Mouse (Mus musculus) left cerebral cortex, postnatal 4 days (tissue): ENCODE data around the gene Tbc1d8. TPM values are rescaled to one million over a fixed set of nuclear protein-coding genes. Genes with fewer than 3 reads are reported as not detected.

ENCODE experiments used
- DNase-seq: peaks from one replicate; pipeline ENCODE4 v3.0.0-alpha.2; 2022
- intact Hi-C: fragments of 180-260 bp; cut with DNase I; formaldehyde crosslinking; loops from one replicate; pipeline ENCODE4 v1.15.1; 2025
- total RNA-seq, 2 experiments: library from RNA; stranded (reverse); gene quantifications; 2 replicates each; pipeline ENCODE4 v1.2.3; 2021

Tbc1d8 gene
- total RNA-seq = 10 to 100 TPM; 21.0 to 21.1 TPM

DNA sequence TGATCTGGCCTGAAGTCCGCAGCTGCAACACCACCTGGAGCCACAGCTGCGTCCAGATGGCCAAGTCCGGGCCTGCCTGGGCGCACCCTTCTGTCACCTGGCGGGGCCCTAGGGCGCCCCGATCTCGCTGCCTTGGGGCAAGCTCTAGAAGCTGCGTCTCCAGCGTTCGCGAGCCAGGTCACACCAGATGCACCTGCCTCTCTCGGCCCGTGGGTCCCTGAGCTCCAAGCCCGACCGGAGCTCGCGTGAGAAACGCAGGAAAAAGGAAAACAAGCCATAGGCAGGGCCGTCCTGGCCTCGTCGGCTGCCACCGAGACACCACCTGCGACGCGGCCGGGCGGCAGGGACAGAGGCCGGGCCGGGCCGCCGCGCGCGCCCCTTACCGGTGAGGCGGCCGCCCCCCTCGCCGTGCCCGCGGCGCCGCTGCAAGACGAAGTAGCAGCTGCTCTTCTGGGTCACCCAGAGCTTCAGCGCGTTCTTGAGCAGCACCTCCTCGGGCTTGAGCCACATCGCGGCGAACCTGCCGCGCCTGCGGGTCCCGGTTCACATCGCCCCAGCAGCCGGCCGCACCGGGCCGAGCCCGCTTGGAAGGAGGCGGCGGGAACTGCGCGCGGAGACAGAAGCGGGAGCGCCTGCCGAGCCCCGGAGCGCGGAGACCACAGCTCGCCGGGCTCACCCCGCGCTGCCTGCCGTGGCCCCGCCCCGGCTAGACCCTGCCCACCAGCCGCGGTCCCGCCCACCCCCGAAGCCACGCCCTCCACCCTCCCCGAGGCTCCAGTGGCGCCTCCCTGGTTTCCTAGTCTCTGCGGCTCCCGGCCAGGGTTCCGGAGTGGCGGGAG lies at the start of gene Tbc1d8:
Tbc1d8 (minus strand) TSS at position 699 of the 839 bp plus-strand sequence.
- intact Hi-C loops = no loop called here
- DNase-seq = peak; percentile 92

DNA sequence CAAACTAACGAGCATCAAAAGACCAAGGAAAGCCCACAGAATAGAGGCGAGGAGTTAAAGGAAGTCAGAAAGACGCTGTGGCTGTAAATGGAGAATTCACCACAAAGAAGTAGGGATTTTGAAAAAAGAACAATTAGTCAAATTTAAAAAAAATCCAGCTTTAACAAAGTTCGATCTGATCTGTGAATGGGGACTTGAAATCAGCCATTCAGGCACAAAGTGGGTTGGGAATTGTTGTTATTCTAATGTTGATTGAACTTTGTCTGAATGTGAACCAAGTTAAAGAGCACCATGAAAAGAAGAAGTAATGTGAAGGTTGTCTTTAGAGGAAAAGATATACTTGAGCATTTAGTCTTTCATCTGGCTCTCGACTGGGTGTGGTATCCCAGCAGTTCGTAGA lies 49.8 kb upstream of the Tbc1d8 start:
- no peak for DNase-seq
- intact Hi-C loops = no loop called here

DNA sequence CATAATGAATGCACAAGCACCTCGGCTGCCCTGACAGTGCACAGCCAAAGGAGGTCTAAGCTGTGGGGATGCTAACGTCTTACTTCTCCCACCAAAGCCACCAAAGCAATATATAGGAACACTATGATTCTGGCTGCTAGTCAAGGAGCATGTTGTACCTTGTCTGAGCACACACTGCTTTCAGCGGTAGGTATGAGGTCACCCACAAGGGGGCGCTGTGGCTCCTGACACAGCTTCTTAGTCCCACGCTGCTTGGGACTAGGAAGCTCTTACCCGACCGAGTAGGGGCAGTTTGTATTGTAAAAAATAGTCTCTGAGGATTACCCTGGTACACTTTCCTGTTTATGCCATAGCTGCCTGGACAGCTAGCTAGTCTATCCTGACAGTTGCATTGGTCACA lies 48.9 kb upstream of the Tbc1d8 start:
- intact Hi-C loops = no loop called here
- peak; percentile 80 for DNase-seq

DNA sequence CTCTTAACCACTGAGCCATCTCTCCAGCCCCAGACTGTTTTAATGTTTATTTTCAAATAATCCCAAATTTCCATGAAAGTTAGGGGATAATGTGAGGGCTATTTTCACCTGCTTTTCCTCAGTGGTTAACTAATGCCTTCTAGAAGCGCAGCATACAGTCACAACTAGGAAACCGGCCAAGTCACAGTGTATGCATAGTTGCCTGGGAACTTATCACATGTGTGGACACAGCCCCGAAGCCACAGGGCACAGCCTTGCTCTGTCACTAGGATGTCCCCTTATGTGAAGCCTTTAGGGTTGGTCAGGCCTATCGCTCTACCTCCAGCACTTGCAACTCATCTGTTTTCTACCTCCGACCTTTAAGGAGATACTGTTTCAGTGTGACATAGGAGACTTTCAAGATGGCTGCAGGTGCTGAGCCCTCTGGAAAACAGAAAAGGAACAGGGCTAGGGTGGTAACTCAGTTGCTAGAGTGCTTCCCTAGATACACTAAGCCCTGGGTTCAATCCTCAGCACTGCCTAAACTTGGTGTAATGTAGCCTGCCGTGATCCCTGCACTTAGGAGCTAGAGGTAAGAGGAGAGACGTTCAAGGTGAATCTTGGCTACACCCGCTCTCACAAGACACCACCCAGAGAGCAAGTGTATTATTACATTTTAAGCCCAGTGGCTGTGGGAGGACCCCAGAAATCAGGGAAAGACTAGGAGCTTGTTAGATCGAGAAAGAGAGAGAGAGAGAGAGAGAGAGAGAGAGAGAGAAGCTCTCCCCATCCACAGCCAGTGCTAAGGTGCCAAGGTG lies 48.0 kb upstream of the Tbc1d8 start:
- no peak for DNase-seq
- intact Hi-C loops = no loop called here

DNA sequence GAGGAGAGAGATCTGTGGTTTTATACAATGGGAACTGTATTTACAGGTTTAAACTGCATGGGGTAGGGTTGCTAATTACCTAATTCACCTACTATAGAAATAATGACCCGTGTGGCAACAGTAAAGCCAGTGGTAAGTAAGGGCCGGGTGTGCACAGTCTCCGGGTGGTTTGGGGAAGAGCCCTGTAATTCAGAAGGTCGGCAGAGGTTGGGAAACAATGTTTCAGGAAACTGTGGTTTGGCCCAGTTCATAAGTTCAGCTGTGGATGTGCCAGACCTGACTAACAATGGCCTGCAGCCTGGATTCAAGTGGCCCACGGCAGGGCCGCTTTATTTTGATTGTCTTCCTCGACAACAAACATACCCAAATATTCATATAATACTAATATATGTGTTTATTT lies 47.2 kb upstream of the Tbc1d8 start:
- intact Hi-C loops = no loop called here
- DNase-seq = no peak

DNA sequence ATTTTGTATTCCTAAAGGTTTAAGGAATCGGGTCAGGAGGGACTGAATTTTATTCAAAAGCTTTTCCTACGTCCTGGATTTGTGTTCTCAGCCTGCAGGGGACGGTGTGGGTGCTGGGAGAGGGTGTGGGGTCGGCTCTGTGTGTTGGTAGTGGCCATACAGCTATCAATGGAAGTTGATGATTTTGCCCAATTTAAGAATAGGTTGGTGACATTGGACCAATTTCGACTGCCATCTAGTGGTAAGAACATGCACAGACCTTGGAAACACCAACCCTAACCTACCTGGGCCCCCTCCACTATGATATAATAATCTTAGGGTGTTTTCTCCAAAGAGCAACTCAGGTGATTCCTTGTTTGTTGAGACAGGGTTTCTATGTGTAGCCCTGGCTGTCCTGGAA lies 44.0 kb upstream of the Tbc1d8 start:
- DNase-seq = no peak
- intact Hi-C loops = loop anchor here (2.0 to 5.0 kb wide), 2 partner anchors 130 to 522 kb away; no protein-coding TSS in a partner anchor

DNA sequence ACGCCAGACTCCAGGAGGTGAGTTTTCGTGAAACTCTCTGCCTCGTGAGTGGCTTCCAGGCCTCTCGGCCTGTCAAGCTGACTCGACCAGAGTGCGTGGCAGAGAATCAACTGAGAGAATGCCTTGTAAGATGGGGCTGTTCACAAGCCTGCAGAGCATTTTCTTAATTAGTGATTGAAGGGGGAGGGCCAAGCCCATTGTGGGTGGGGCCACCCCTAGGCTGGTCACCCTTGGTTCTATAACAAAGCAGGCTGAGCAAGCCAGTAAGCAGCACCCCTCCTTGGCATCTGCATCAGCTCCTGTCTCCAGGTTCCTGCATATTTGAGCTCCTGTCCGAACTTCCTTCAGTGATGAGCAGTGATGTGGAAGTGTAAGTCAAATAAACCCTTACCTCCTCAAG lies 42.8 kb upstream of the Tbc1d8 start:
- DNase-seq = no peak
- intact Hi-C loops = loop anchor here (5.0 kb wide), 1 partner anchor 129 kb away; no protein-coding TSS in a partner anchor

- intact Hi-C loops = no loop called here
- DNase-seq = peak; percentile 29
Measured at GRCm38 (mm10) chr1:39515303-39515991, 36.9 kb upstream of the Tbc1d8 start.

- no peak for DNase-seq
- intact Hi-C loops = no loop called here
Measured at GRCm38 (mm10) chr1:39512183-39512582, 33.6 kb upstream of the Tbc1d8 start.

- DNase-seq = no peak
- intact Hi-C loops = no loop called here
Measured at GRCm38 (mm10) chr1:39511775-39512174, 33.2 kb upstream of the Tbc1d8 start.

GRCm38 (mm10) chr1:39505600-39505999 lies 27.0 kb upstream of the Tbc1d8 start:
- intact Hi-C loops = no loop called here

DNA sequence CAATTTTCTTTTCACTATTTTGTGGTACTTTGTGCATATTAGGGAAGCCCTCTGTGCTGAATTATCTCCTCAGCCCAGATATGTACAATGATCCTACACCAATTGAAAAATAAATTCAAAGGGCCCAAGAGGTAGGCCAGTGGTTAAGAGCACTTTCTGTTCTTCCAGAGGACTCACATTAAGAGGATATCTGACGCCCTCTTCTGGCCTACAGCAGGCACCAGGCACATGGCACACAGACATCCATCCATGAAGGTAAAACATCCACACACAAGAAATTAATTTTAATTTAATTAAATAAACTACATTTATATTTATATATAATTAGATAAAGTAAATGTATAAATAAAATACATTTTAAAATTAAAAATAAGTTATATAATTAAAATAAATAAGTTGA lies 25.7 kb upstream of the Tbc1d8 start:
- intact Hi-C loops = no loop called here
- DNase-seq = no peak

More at GRCm38 (mm10) chr1:39505600-39505999, 27.0 kb upstream of the Tbc1d8 start:
- no peak for DNase-seq

GRCm38 (mm10) chr1:39502817-39503633 lies 24.5 kb upstream of the Tbc1d8 start:
- peak; percentile 13 for DNase-seq
- intact Hi-C loops = no loop called here

- intact Hi-C loops = no loop called here
- no peak for DNase-seq
Measured at GRCm38 (mm10) chr1:39499485-39499941, 21.0 kb upstream of the Tbc1d8 start.

GRCm38 (mm10) chr1:39497748-39498147 lies 19.2 kb upstream of the Tbc1d8 start:
- intact Hi-C loops = no loop called here

DNA sequence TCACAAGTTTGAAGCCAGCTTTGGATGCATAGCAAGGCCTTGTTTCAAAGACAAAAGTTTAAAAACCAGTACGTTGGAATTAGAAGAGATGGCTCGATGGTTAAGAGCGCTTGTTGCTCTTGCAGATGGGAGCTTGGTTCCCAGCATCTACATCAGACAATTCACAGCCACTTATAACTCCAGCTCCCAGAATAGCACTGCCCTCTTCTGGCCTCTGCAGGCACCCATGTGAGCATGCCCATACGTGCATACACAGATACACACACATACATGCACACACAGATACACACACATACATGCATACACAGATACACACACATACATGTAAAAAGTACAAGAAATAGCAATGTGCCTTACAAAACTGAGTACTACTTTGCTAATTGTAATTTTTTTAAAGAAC lies 18.4 kb upstream of the Tbc1d8 start:
- intact Hi-C loops = no loop called here
- DNase-seq = no peak

More at GRCm38 (mm10) chr1:39497748-39498147, 19.2 kb upstream of the Tbc1d8 start:
- DNase-seq = no peak

DNA sequence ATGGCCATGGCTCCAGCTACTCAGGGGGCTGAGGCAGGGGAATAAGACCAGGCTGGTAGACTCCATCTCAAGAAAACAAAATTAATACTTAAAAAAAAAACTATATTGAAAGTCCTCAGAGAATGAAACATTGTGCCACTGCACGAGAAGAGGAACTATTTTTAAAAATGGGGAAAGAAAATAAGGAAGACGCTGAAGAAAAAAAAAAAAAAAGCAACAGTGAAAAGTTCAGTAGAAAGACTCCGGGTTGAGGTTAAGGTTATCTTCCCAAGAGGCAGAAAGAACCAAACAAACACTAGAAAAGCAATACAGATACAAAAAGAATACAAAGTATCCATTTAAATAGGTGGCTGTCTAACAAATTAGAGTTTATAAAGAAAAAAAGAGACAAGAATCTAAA lies 15.1 kb upstream of the Tbc1d8 start:
- intact Hi-C loops = no loop called here

DNA sequence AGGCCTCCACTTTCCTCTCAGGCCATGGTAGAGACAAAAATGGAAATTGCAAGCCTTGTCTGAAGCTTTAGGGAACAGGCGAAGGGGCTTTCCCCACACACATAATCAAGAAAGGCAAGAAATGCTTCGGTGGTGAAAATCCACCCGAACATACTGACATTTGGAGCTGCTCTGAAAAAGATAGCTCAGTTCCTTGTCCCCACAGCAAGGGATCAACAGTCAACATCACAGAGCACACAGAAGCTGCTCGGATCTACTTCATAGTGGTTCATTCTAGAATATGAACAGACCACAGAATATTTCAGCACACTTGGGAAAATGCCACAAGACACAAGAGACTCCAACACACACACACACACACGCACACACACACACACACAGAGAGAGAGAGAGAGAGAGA lies 14.6 kb upstream of the Tbc1d8 start:
- no peak for DNase-seq
- intact Hi-C loops = no loop called here

More for the DNA sequence above, 15.1 kb upstream of the Tbc1d8 start:
- DNase-seq = no peak

DNA sequence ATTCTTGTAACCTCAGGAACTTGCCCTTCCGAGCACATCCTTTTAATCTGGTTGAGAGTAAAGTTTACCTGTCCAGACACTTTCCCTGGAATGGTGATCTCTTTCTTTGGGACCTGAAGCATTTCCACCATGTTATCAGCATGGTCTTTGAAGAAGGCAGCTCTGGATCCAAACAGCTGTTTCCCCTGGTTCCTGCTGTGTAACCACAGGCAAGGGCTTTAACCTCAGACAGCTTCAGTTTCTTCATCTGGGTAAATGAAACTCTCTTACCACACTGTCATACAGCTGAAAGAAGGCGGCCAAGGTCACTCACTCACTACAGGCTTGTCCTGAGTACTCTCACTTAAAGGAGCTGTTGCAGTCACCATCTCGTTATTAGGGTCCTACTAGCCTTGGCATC lies 8.8 kb upstream of the Tbc1d8 start:
- intact Hi-C loops = no loop called here
- no peak for DNase-seq
